Mouse (Mus musculus) embryonic fibroblast, embryonic 13.5 days (primary cell): ENCODE data around the gene Cic.

Source experiments
- CTCF ChIP-seq: IDR thresholded peaks from 2 replicates; pipeline ENCODE4 v1.5.1; 2011; ENCODE audit warnings: mild to moderate bottlenecking, control low read depth, low read length, moderate library complexity, borderline replicate concordance; ENCODE audit not compliant: insufficient read depth
- POLR2A ChIP-seq: IDR thresholded peaks from 2 replicates; pipeline ENCODE4 v1.6.1; 2011; ENCODE audit warnings: low read depth, mild to moderate bottlenecking, control low read depth, low read length, moderate library complexity

GRCm38 (mm10) chr7:25248018-25248647, 19.4 kb upstream of the Cic start:
- no peak for TF ChIP-seq CTCF
- TF ChIP-seq POLR2A = no peak
